Mouse (Mus musculus) liver, adult 2 months (tissue): ENCODE data around the gene Ccdc71.

ENCODE experiments used
- CTCF ChIP-seq: fragments of 200-500 bp; IDR thresholded peaks from 2 replicates; pipeline ENCODE4 v1.5.1; 2011; ENCODE audit warnings: low read depth, low read length, control low read depth
- POLR2A ChIP-seq: fragments of 200-500 bp; IDR thresholded peaks from 2 replicates; pipeline ENCODE4 v1.6.1; 2011; ENCODE audit warnings: low read length, control low read depth; ENCODE audit not compliant: insufficient read depth; ENCODE audit errors: extremely low read depth

DNA sequence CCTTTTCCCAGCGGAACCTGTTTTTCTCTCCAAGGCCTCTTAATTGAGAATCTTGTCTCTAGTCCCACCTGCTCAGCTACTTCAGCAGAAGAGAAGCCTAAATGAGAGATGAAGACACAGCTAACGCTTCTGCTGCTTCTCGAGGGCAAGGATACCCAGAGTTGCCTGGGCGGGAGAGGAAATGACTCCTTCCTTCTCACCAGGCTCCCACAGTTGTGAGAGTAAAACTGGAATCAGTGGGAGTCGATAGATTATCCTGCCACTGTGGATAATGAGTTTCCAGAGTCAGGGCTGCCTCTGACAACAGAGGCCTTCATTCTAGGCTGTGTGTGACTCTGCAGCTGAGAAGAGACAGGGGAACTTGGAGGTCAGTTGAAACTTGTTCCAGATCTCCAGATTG is 19.8 kb upstream of the Ccdc71 start:
- TF ChIP-seq POLR2A (no peak), CTCF (no peak)
